Comparison of ENCODE assay signal across 23 mouse cellular contexts in the genomic region with DNA sequence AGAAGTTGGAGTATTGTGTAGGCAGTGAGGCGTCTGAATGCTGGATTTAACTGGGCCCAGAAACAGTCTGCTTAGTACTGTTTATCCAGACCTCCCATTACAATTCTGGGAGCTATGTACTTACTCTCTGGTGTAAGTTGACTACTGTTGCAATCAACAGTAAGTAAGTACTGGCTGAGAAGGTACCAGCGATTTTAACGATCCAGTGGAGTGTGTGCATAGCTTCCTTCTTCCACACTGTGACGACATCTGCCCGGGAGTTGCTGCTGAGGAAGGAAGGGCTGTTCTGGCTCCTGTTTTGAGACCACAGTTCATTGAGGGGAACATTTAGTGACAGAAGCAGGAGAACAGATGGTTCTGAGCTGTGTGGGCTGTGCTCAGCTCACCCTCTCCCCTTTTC. TPM values are rescaled to one million over a fixed set of nuclear protein-coding genes. Genes with fewer than 3 reads are reported as not detected.
"Had no signal": no experiment of that assay in that cellular context is flagged by ENCODE, and none has a peak within 500 bp of the region (broad histone marks: within the 10 kb centered on the region; RNA-seq: fewer than 3 reads in every experiment).

No protein-coding gene starts in this region.

- DNase-seq: lung, adult 18-20 months; lung, postnatal 10 days; lung, postnatal 4 days; midbrain, embryonic 14.5 days; retina, postnatal 1 day; right cerebral cortex, adult 18-20 months; right cerebral cortex, postnatal 25 days; right cerebral cortex, postnatal 4 days; spleen, adult 18-20 months; thymus, adult 18-20 months; thymus, postnatal 14 days; thymus, postnatal 36 days had no signal

- ATAC-seq: midbrain, embryonic 16.5 days had no signal

RNA-seq across cellular contexts. Expression of a gene that starts 17.7 kb away (rescaled TPM):
- polyA plus RNA-seq: liver, embryonic 16.5 days; lung, embryonic 15.5 days; midbrain, embryonic 12.5 days; midbrain, embryonic 14.5 days; midbrain, embryonic 16.5 days; myocyte; neural tube, embryonic 11.5 days; neural tube, embryonic 13.5 days; neural tube, embryonic 15.5 days; small intestine, adult 2 months; stomach, embryonic 14.5 days; stomach, embryonic 16.5 days had no signal
